Mouse (Mus musculus) neutrophil, adult 5-6 weeks (primary cell): ENCODE measurements around the gene Olfr811. TPM values are rescaled to one million over a fixed set of nuclear protein-coding genes. Genes with fewer than 3 reads are reported as not detected.

Source experiments
- ATAC-seq: fragments of 151-379, 151-347 bp; 2 replicates; pipeline ENCODE4 v1.8.0; 2017; ENCODE audit warnings: mild to moderate bottlenecking, moderate TSS enrichment; ENCODE audit not compliant: insufficient number of reproducible peaks, poor library complexity, low FRiP score, severe bottlenecking; ENCODE audit errors: extremely low read depth
- total RNA-seq: library from RNA; stranded (forward); fragments of 200-1000 nt; gene quantifications from 2 replicates; pipeline ENCODE4 v1.2.3, GENCODE M21; 2017

The Olfr811 gene
- total RNA-seq = not detected in 2 replicates

DNA sequence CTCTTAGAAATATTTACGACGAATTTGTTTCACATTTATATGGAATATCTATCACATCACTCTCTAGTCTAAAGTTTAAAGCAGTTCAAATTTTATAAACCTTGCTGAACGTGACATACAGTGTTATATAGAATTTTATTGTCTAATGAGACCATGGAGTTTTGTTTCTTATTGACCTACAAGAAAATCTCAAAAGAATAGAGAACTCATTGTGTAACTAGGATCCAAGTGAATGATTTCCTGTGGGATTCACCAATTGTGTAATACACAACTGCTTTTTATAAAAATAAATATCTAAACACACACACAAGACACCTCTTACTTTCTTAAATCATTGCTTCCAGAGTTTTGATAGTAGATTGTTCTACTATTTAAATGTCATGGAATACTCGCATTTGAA, at the start of gene Olfr811:
Gene Olfr811, minus strand, starts transcription at position 101 of the 400 bp plus-strand sequence.
- no peak for ATAC-seq

DNA sequence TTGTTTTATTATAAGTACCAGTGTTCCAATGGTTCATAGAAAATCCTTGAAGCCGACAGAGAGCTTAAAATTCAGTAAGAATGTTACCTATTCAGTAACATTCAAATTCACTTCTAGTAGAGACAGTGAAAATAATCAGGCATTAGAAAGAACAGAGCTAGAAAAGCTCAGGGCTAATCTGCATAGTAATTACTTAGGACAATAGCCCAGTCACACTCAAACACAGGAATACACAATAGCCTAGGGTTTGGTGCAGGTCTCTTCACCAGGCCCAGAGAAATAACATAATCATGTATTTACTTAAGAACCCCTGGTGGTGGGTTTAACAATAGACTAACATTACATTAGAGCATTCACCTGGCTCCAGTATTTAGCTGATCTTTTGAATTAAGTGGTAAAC, 43.1 kb upstream of the Olfr811 start:
- ATAC-seq = no peak

- no peak for ATAC-seq
These were observed 41.8 kb upstream of the Olfr811 start, which contains the start of gene Olfr812 for GRCm38 (mm10) chr10:129845994-129846393. TSS of gene Olfr812 (minus strand) at chr10:129846094.

GRCm38 (mm10) chr10:129794817-129795216, 9.4 kb downstream of the Olfr811 start, which contains the start of gene Olfr810:
TSS of gene Olfr810 (minus strand) at chr10:129794917.
- no peak for ATAC-seq

GRCm38 (mm10) chr10:129778123-129778522, 26.1 kb downstream of the Olfr811 start:
- no peak for ATAC-seq

GRCm38 (mm10) chr10:129774338-129774737, 29.9 kb downstream of the Olfr811 start, which contains the start of gene Olfr809:
TSS of gene Olfr809 (plus strand) at chr10:129774638.
- no peak for ATAC-seq

- ATAC-seq = no peak
These were observed 39.0 kb downstream of the Olfr811 start, which contains the start of gene Olfr808 for GRCm38 (mm10) chr10:129765182-129765581. TSS of gene Olfr808 (plus strand) at chr10:129765482.

DNA sequence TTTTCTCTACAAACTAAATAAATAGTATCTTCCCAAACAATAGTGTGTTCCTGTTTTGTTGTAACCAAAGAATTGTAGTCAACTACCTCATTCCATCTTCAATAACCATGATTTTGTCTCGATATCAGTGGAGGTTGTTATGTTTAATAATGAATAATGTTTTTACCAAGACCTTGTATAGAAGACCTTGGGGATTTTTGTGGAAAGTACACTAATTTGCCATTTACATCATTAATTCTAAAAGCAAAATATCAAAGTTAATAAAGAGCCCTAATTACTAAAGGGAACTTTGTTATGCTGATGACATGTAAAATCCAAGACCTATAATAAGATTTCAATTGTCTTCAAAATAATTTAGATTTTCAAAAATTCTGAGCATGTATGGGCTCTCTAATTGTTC, 46.5 kb downstream of the Olfr811 start, which contains the start of gene Olfr807:
Gene Olfr807, minus strand, starts transcription at position 101 of the 400 bp plus-strand sequence.
- ATAC-seq = no peak

Other genes starting within 250 kb of the Olfr811 start
- 0.25 TPM in 1 of 2 replicates, not detected in the other for gene Olfr794, start 236.7 kb downstream of the Olfr811 start, total RNA-seq
- not detected in 2 replicates for gene Olfr796, start 191.8 kb downstream of the Olfr811 start, total RNA-seq
- gene Olfr798, start 176.5 kb downstream of the Olfr811 start, total RNA-seq = not detected in 2 replicates
- 0.81 TPM in 1 of 2 replicates, not detected in the other for gene Olfr799, start 166.9 kb downstream of the Olfr811 start, total RNA-seq
- gene Olfr800, start 146.7 kb downstream of the Olfr811 start, total RNA-seq = not detected in 2 replicates
- gene Olfr801, start 130.5 kb downstream of the Olfr811 start, total RNA-seq = 0.12 TPM in 1 of 2 replicates, not detected in the other
- not detected in 2 replicates for gene Olfr802, start 116.2 kb downstream of the Olfr811 start, total RNA-seq
- gene Olfr803, start 110.1 kb downstream of the Olfr811 start, total RNA-seq = 0.35 TPM in 1 of 2 replicates, not detected in the other
- gene Olfr804, start 101.2 kb downstream of the Olfr811 start, total RNA-seq = 0.12 TPM in 1 of 2 replicates, not detected in the other
- not detected in 2 replicates for gene Olfr805, start 75.0 kb downstream of the Olfr811 start, total RNA-seq
- gene Olfr806, start 62.5 kb downstream of the Olfr811 start, total RNA-seq = 0.23 TPM in 1 of 2 replicates, not detected in the other
- gene Olfr807, start 46.6 kb downstream of the Olfr811 start, total RNA-seq = not detected in 2 replicates
- gene Olfr808, start 38.9 kb downstream of the Olfr811 start, total RNA-seq = not detected in 2 replicates
- gene Olfr809, start 29.8 kb downstream of the Olfr811 start, total RNA-seq = 0.35 TPM in 1 of 2 replicates, not detected in the other
- gene Olfr810, start 9.5 kb downstream of the Olfr811 start, total RNA-seq = not detected in 2 replicates
- not detected in 2 replicates for gene Olfr812, start 41.7 kb upstream of the Olfr811 start, total RNA-seq
- gene Olfr813, start 51.0 kb upstream of the Olfr811 start, total RNA-seq = not detected in 2 replicates
- 0.61 TPM in 1 of 2 replicates, not detected in the other for gene Olfr814, start 75.5 kb upstream of the Olfr811 start, total RNA-seq
- gene Olfr815, start 101.5 kb upstream of the Olfr811 start, total RNA-seq = 1.2 TPM in 1 of 2 replicates, not detected in the other
- 0.12 TPM in 1 of 2 replicates, not detected in the other for gene Olfr816, start 111.2 kb upstream of the Olfr811 start, total RNA-seq
- not detected in 2 replicates for gene Olfr818, start 144.7 kb upstream of the Olfr811 start, total RNA-seq
- not detected in 2 replicates for gene Olfr819, start 162.9 kb upstream of the Olfr811 start, total RNA-seq
- gene Olfr247, start 171.7 kb upstream of the Olfr811 start, total RNA-seq = not detected in 2 replicates
- gene Gm10310, start 180.7 kb upstream of the Olfr811 start, total RNA-seq = not detected in 2 replicates
- 0.35 TPM in 1 of 2 replicates, not detected in the other for gene Olfr820, start 208.2 kb upstream of the Olfr811 start, total RNA-seq
- gene Olfr821, start 226.0 kb upstream of the Olfr811 start, total RNA-seq = not detected in 2 replicates